Mouse (Mus musculus): ENCODE results near the gene Dph1.

DNA sequence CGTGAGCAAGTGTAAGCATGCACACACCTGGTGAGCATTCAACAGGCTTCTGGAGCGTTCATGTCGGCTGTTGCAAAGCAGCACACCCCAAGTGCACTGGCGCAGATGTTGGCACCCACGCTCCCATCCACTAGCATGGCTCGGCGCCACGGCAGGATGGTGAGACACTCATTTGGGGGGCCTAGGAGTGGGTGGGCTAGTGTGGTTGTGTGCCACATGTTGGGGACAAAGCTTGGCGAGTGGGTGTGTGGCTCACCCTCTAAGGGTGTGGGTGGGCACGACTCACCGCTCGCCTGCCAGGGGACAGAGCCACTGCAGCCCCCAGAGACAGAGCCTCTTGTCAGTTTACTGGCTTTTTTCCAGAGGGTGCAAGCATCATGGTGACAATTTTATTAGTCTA is 9.9 kb upstream of the Dph1 start:
- TF ChIP-seq POLR2A (IDR thresholded peaks at IDR 0.05; ENCODE audit: borderline replicate concordance, low read depth, low read length) (no peak), CTCF (IDR thresholded peaks at IDR 0.05; ENCODE audit: low read depth, low read length) (no peak)

Measured in bone marrow macrophage, adult 2 months (primary cell).